Mouse (Mus musculus) adrenal gland (tissue): ENCODE data around the gene Slc48a1.

Experiments
- intact Hi-C: fragments of 180-260 bp; cut with DNase I; formaldehyde crosslinking; loops from one replicate; pipeline ENCODE4 v1.15.1; 2025

Gene Slc48a1

GRCm38 (mm10) chr15:97839012-97839411, 60.7 kb downstream of the Slc48a1 start:
- intact Hi-C loops, result no loop called here

DNA sequence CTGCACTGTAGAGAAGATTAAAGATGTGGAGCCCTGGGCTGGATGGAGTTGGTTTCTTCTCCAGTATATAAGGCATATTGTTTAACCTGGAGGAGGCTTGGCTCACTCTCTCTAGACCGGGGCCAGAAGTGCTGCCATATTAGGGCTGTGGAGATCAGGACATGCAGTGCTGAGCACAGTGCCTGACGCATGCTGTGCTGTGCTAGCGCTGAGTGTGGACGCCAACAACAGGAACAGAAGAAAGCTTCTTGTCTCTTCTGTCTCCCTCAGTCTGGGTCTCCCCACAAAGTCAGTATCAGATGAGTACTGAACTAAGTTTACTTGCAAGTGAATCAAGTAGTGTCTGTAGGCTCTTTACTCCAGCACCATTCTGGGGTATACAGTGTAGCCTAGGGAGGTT, 61.2 kb downstream of the Slc48a1 start:
- intact Hi-C loops, result no loop called here

DNA sequence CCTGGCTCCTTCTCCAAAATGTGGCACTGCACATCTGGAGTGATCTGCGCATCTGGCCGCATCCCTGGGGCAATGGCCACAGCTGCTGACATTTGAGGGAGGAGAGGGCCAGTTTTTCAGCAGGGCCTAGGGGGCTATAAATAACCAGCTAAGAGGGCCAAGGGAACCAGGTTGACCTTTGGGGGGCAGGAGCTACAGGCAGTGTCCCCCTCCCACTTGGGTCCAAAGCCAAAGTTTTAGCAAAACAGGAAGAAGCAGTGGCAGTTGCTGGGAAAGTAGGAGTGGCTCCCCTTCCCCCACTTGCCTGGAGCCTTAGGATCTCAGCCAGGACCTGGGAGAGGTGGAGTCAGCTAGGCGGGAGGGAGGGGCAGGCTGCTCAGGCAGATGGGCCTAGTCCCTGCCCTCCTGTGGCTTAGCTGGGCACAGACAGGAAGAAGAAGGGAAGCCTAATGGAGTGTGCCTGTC, 61.7 kb downstream of the Slc48a1 start:
- intact Hi-C loops, result no loop called here

DNA sequence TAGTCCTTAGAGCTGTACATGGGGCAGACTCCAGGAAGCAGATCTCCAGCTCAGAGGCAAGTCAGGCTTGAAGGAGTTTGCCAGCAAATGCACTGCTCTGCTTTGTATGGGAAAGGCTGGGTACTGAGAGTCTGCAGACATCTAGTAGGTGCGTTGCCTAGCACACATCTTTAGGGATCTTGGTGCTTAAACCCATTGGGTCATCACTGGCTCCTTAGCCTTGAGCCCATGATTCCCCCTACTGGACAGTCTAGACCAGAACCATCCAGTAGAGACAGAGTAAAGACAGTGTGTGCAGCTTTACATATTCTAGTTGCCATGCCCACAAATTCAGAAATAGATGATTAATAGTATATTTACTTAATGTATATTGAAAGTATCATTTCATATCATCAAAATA, 62.5 kb downstream of the Slc48a1 start:
- intact Hi-C loops, result no loop called here

- intact Hi-C loops, result no loop called here
Observed at GRCm38 (mm10) chr15:97841383-97841782, 63.1 kb downstream of the Slc48a1 start.

DNA sequence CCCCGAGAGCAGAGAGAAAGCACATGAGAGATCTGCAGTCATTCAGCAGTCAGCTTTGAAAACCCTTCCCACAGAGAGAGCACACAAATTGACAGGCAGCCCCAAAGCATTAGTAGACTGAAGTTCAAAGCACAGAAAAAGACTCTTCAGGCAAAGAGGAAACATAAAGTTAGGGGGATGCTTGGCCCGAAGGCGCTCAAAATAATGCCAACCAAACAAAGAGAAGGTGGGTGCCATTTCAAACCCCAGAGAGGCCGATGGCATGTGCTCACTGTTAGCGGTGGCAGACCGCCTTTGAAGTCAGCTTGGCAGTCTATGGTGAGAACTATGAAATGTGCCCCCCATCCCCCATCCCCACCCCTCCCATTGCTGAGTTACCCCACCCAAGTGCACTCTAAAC, 63.7 kb downstream of the Slc48a1 start:
- intact Hi-C loops, result no loop called here
